8 mouse cellular contexts compared by ENCODE assay signal in the genomic region with DNA sequence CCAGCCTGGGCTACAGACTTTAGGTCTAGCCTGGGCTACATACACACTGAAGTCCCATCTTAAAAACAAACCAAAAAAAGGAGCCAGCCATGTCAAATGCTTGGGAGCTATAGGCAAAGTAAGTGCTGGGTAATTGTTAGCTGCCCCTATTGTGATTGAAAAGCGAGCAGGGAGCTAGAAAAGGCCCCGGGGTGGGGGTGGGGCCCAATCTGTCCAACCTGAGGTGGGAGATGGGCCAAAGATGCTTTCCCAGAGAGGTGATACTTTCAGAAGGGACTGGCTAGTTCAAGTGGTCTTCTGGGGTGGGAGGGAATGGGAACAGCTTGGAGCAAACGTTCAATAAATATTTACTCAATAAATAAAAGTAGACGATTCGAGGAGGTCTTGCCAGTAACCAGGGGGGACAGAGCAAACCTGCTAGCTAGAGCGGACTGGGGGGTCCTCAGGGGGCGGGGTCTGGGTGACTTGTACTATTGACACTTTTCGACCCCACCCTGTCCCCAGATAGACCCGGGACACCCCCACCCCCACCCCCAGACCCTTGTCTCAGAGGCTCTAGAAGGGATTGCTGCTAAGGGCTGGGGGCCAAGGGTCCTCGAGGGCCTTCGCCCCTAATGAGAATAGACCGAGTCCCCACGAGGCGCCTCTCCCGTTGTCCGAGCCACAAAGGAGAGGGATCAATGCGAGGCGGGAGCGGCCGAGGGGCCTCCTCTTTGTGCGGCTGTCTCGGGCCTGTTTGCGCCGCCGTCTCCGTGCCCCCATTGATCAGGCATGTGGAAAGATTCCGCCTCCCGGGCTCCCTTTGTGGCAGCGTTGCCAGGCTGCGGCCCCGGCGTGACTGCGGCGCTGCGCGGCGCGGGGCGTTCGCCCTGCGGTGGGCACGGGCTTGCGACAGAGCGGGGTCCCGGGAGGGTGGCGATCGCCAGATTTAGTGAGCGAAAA. TPM values are rescaled to one million over a fixed set of nuclear protein-coding genes. Genes with fewer than 3 reads are reported as not detected.
DNase-seq lines count a peak whose midpoint lies in the region; ATAC-seq and TF ChIP-seq lines count a peak whose summit lies in the region.

No protein-coding gene starts in this region.

- peak overlapping the region; percentile 73 for H3K9ac ChIP-seq in lung, embryonic 14.5 days
- peak overlapping the region; percentile 77 for H3K9ac ChIP-seq in hindbrain, embryonic 13.5 days
- peak overlapping the region; percentile 75 for H3K9ac ChIP-seq in limb, embryonic 13.5 days

- DNase-seq in lung, embryonic 14.5 days, result peak; percentile 59
- no peak for DNase-seq in lung, postnatal 10 days
- DNase-seq in cerebellum, postnatal 4 days (ENCODE audit: low spot score in 2 of 2), result peak; percentile 36 to 69
- DNase-seq in retina, postnatal 1 day, result peak; percentile 97
- DNase-seq in spleen, adult 18-20 months, result no peak

- no peaks in the 10 kb centered on the region for H3K9me3 ChIP-seq in lung, embryonic 14.5 days (ENCODE audit: low read depth, low read length)
- no peaks in the 10 kb centered on the region for H3K9me3 ChIP-seq in hindbrain, embryonic 13.5 days
- H3K9me3 ChIP-seq in limb, embryonic 13.5 days, result no peaks in the 10 kb centered on the region

- no peaks in the 10 kb centered on the region for H3K4me1 ChIP-seq in lung, embryonic 14.5 days (ENCODE audit: insufficient read depth)
- H3K4me1 ChIP-seq in hindbrain, embryonic 13.5 days (replicated peaks), result peaks cover 25% of the 10 kb centered on the region
- H3K4me1 ChIP-seq in limb, embryonic 13.5 days, result peaks cover 15% of the 10 kb centered on the region

- peak; percentile 46; the same call in 1 of the 2 replicates for ATAC-seq in lung, embryonic 14.5 days (ENCODE audit: insufficient read depth)
- peak; percentile 86 for ATAC-seq in hindbrain, embryonic 13.5 days (ENCODE audit: low FRiP score)
- ATAC-seq in limb, embryonic 13.5 days (ENCODE audit: low FRiP score, low read depth), result peak; percentile 39; the same call in 1 of the 2 replicates
- ATAC-seq in megakaryocyte progenitor cell, adult 5-6 weeks (replicated peaks; ENCODE audit: poor library complexity), result no peak

- TF ChIP-seq CTCF in lung, embryonic 14.5 days (IDR thresholded peaks at IDR 0.05; ENCODE audit: low read depth), result no peak

- no peak overlapping the region for H3K27ac ChIP-seq in lung, embryonic 14.5 days (ENCODE audit: low read depth)
- peak overlapping the region; percentile 91 for H3K27ac ChIP-seq in hindbrain, embryonic 13.5 days
- no peak overlapping the region for H3K27ac ChIP-seq in limb, embryonic 13.5 days

- peak overlapping the region; percentile 87 for H3K4me2 ChIP-seq in lung, embryonic 14.5 days
- H3K4me2 ChIP-seq in hindbrain, embryonic 13.5 days, result peak overlapping the region; percentile 62
- peak overlapping the region; percentile 83 for H3K4me2 ChIP-seq in limb, embryonic 13.5 days (replicated peaks)

- H3K4me3 ChIP-seq in lung, embryonic 14.5 days (ENCODE audit: low read depth, low read length), result peak overlapping the region; percentile 39
- peak overlapping the region; percentile 39 for H3K4me3 ChIP-seq in hindbrain, embryonic 13.5 days
- peak overlapping the region; percentile 46 for H3K4me3 ChIP-seq in limb, embryonic 13.5 days

- H3K27me3 ChIP-seq in lung, embryonic 14.5 days (ENCODE audit: insufficient read depth, low read length), result no peaks in the 10 kb centered on the region
- no peaks in the 10 kb centered on the region for H3K27me3 ChIP-seq in hindbrain, embryonic 13.5 days
- H3K27me3 ChIP-seq in limb, embryonic 13.5 days, result peaks cover 6% of the 10 kb centered on the region

- no peaks in the 10 kb centered on the region for H3K36me3 ChIP-seq in lung, embryonic 14.5 days (ENCODE audit: insufficient read depth)
- H3K36me3 ChIP-seq in hindbrain, embryonic 13.5 days, result no peaks in the 10 kb centered on the region
- H3K36me3 ChIP-seq in limb, embryonic 13.5 days, result no peaks in the 10 kb centered on the region

- WGBS in lung, embryonic 14.5 days, result 3% methylated on average over 48 of the region's 48 CpGs
- WGBS in hindbrain, embryonic 13.5 days, result under 1% methylated on average over 48 of the region's 48 CpGs
- WGBS in limb, embryonic 13.5 days, result 3% methylated on average over 48 of the region's 48 CpGs

RNA-seq across cellular contexts. Expression of gene Msi1, which starts 31.3 kb away (rescaled TPM):
- 17.1 and 21.2 TPM in 2 replicates for polyA plus RNA-seq in lung, embryonic 14.5 days (2014; fragmentation: Nextera tagmentation; extraction: Ambion mirVana)
- 71.8 and 76.9 TPM in 2 replicates for polyA plus RNA-seq in hindbrain, embryonic 13.5 days (2015; fragmentation: Nextera tagmentation; extraction: Ambion mirVana)
- polyA plus RNA-seq in limb, embryonic 13.5 days (2015; fragmentation: Nextera tagmentation; extraction: Ambion mirVana), result 18.2 and 18.4 TPM in 2 replicates
- not detected in 2 replicates for total RNA-seq in megakaryocyte progenitor cell, adult 5-6 weeks (2015)
- not detected in 2 replicates for total RNA-seq in megakaryocyte progenitor cell, adult 5-6 weeks (2017)

RNA-seq across cellular contexts. Expression of gene Cox6a1, which starts 49.3 kb away (rescaled TPM):
- polyA plus RNA-seq in lung, embryonic 14.5 days (2014; fragmentation: Nextera tagmentation; extraction: Ambion mirVana), result 842 and 846 TPM in 2 replicates
- polyA plus RNA-seq in hindbrain, embryonic 13.5 days (2015; fragmentation: Nextera tagmentation; extraction: Ambion mirVana), result 1,031 and 1,095 TPM in 2 replicates
- polyA plus RNA-seq in limb, embryonic 13.5 days (2015; fragmentation: Nextera tagmentation; extraction: Ambion mirVana), result 677 and 710 TPM in 2 replicates
- total RNA-seq in megakaryocyte progenitor cell, adult 5-6 weeks (2015), result 365 and 372 TPM in 2 replicates
- total RNA-seq in megakaryocyte progenitor cell, adult 5-6 weeks (2017), result 67.5 and 102 TPM in 2 replicates

RNA-seq across cellular contexts. Expression of gene Triap1, which starts 57.1 kb away (rescaled TPM):
- 61.9 and 62.6 TPM in 2 replicates for polyA plus RNA-seq in lung, embryonic 14.5 days (2014; fragmentation: Nextera tagmentation; extraction: Ambion mirVana)
- polyA plus RNA-seq in hindbrain, embryonic 13.5 days (2015; fragmentation: Nextera tagmentation; extraction: Ambion mirVana), result 51.7 and 57.6 TPM in 2 replicates
- polyA plus RNA-seq in limb, embryonic 13.5 days (2015; fragmentation: Nextera tagmentation; extraction: Ambion mirVana), result 58.8 and 62.1 TPM in 2 replicates
- 39.1 and 43.1 TPM in 2 replicates for total RNA-seq in megakaryocyte progenitor cell, adult 5-6 weeks (2015)
- 17.7 and 25.3 TPM in 2 replicates for total RNA-seq in megakaryocyte progenitor cell, adult 5-6 weeks (2017)

RNA-seq across cellular contexts. Expression of gene Gatc, which starts 57.1 kb away (rescaled TPM):
- 35.0 and 37.5 TPM in 2 replicates for polyA plus RNA-seq in lung, embryonic 14.5 days (2014; fragmentation: Nextera tagmentation; extraction: Ambion mirVana)
- 31.8 and 32.6 TPM in 2 replicates for polyA plus RNA-seq in hindbrain, embryonic 13.5 days (2015; fragmentation: Nextera tagmentation; extraction: Ambion mirVana)
- polyA plus RNA-seq in limb, embryonic 13.5 days (2015; fragmentation: Nextera tagmentation; extraction: Ambion mirVana), result 25.7 and 28.3 TPM in 2 replicates
- total RNA-seq in megakaryocyte progenitor cell, adult 5-6 weeks (2015), result 68.9 and 78.9 TPM in 2 replicates
- 10.7 and 11.2 TPM in 2 replicates for total RNA-seq in megakaryocyte progenitor cell, adult 5-6 weeks (2017)

Comparison
In these comparisons a context has a peak if more than half of its experiments do, and no peak if none do; other contexts are left out.
1. DNase-seq: peak in lung, embryonic 14.5 days (single experiment), cerebellum, postnatal 4 days (2 of 2) and retina, postnatal 1 day (single experiment); none in lung, postnatal 10 days (single experiment) and spleen, adult 18-20 months (0 of 2).
2. Peak in every context shown above with its lines, with median percentiles within 50 percentile points of each other: H3K4me2 ChIP-seq, H3K4me3 ChIP-seq and H3K9ac ChIP-seq.